Mouse (Mus musculus) cerebellum, adult 18-20 months (tissue): ENCODE results near the gene Pgpep1.

ENCODE experiments used
- DNase-seq, 2 experiments: peaks; one replicate each; pipeline ENCODE4 v3.0.0; 2021

Gene Pgpep1

GRCm38 (mm10) chr8:70660273-70660725, at the start of gene Pgpep1:
TSS of gene Pgpep1 (minus strand) at chr8:70660388.
- DNase-seq: peak in 1 of 2 experiments; percentile 30

GRCm38 (mm10) chr8:70709794-70710193, 49.6 kb upstream of the Pgpep1 start:
- DNase-seq: no peak

GRCm38 (mm10) chr8:70708281-70708680, 48.1 kb upstream of the Pgpep1 start:
- no peak for DNase-seq

GRCm38 (mm10) chr8:70703287-70703686, 43.1 kb upstream of the Pgpep1 start, which contains the start of gene Iqcn:
TSS of gene Iqcn (plus strand) at chr8:70703457.
- no peak for DNase-seq

- DNase-seq: peak; percentile 87 to 89
Measured at GRCm38 (mm10) chr8:70702842-70703182, 42.6 kb upstream of the Pgpep1 start.

- no peak for DNase-seq
Measured at GRCm38 (mm10) chr8:70701982-70702841, 42.0 kb upstream of the Pgpep1 start.

- DNase-seq: peak in 1 of 2 experiments; percentile 35
Measured at GRCm38 (mm10) chr8:70701048-70701981, 41.1 kb upstream of the Pgpep1 start.

- DNase-seq: peak; percentile 86 to 89
Measured at GRCm38 (mm10) chr8:70700555-70700922, 40.4 kb upstream of the Pgpep1 start.

GRCm38 (mm10) chr8:70699834-70700554, 39.8 kb upstream of the Pgpep1 start:
- peak; percentile 77 to 89 for DNase-seq

GRCm38 (mm10) chr8:70699116-70699833, 39.1 kb upstream of the Pgpep1 start:
- peak in 1 of 2 experiments; percentile 54 for DNase-seq

GRCm38 (mm10) chr8:70698310-70699109, 38.3 kb upstream of the Pgpep1 start, which contains the start of gene Jund:
TSS of gene Jund (plus strand) at chr8:70698949.
- peak; percentile 99 for DNase-seq

GRCm38 (mm10) chr8:70697366-70698250, 37.4 kb upstream of the Pgpep1 start:
- DNase-seq: peak in 1 of 2 experiments; percentile 27

GRCm38 (mm10) chr8:70696946-70697345, 36.8 kb upstream of the Pgpep1 start:
- DNase-seq: no peak

- peak; percentile 60 to 74 for DNase-seq
Measured at GRCm38 (mm10) chr8:70696019-70696885, 36.1 kb upstream of the Pgpep1 start.

GRCm38 (mm10) chr8:70695318-70696018, 35.3 kb upstream of the Pgpep1 start:
- DNase-seq: peak; percentile 56 to 68

- DNase-seq: no peak
Measured at GRCm38 (mm10) chr8:70693636-70694035, 33.4 kb upstream of the Pgpep1 start.

GRCm38 (mm10) chr8:70691727-70692231, 31.6 kb upstream of the Pgpep1 start:
- no peak for DNase-seq

- DNase-seq: no peak
Measured at GRCm38 (mm10) chr8:70691230-70691629, 31.0 kb upstream of the Pgpep1 start.
